Mouse (Mus musculus) liver, embryonic 11.5 days (tissue): ENCODE results near the gene Cphx2. TPM values are rescaled to one million over a fixed set of nuclear protein-coding genes. Genes with fewer than 3 reads are reported as not detected.
A peak's percentile ranks its signal among the peaks of the same experiment; 100 is the strongest.
"Not testable (repeated sequence)": the region's sequence is repeated elsewhere in the genome, so short reads cannot be mapped to it uniquely, and the experiment has no call there.

Experiments used
- ATAC-seq: fragments of 200-750 bp; cut with Nextera tagmentation; replicated peaks from 2 replicates; pipeline ENCODE4 v1.8.0; 2017; ENCODE audit warnings: moderate number of reproducible peaks, mild to moderate bottlenecking, moderate TSS enrichment, moderate library complexity; ENCODE audit not compliant: low FRiP score
- DNase-seq: peaks from one replicate; pipeline ENCODE4 v3.0.0-alpha.2; 2017; ENCODE audit warnings: low spot score
- H3K27ac ChIP-seq: fragments of 300-500 bp; sonication (generic); 2 replicates; pipeline ENCODE4 v1.5.1; 2014; ENCODE audit warnings: mild to moderate bottlenecking, low read depth, low read length, control low read depth
- H3K27me3 ChIP-seq: fragments of 300-500 bp; sonication (generic); replicated peaks from 2 replicates; pipeline ENCODE4 v1.6.1; 2014; ENCODE audit warnings: low read length, mixed read lengths; ENCODE audit not compliant: control insufficient read depth, insufficient read depth
- H3K36me3 ChIP-seq: fragments of 300-500 bp; sonication (generic); 2 replicates; pipeline ENCODE4 v1.6.1; 2014; ENCODE audit warnings: mild to moderate bottlenecking, low read length, moderate library complexity, mixed read lengths; ENCODE audit not compliant: control insufficient read depth, insufficient read depth
- H3K4me1 ChIP-seq: fragments of 300-500 bp; sonication (generic); replicated peaks from 2 replicates; pipeline ENCODE4 v1.6.1; 2014; ENCODE audit warnings: low read length, mixed read lengths; ENCODE audit not compliant: control insufficient read depth, insufficient read depth
- H3K4me2 ChIP-seq: fragments of 300-500 bp; sonication (generic); 2 replicates; pipeline ENCODE4 v1.6.1; 2014; ENCODE audit warnings: mild to moderate bottlenecking, control low read depth, moderate library complexity
- H3K4me3 ChIP-seq: fragments of 300-500 bp; sonication (generic); 2 replicates; pipeline ENCODE4 v1.5.1; 2014; ENCODE audit warnings: low read depth, low read length, control low read depth
- H3K9ac ChIP-seq: fragments of 300-500 bp; sonication (generic); 2 replicates; pipeline ENCODE4 v1.6.1; 2014; ENCODE audit warnings: low read depth, low read length, control low read depth
- H3K9me3 ChIP-seq: fragments of 300-500 bp; sonication (generic); 2 replicates; pipeline ENCODE4 v1.6.1; 2016; ENCODE audit warnings: low read length, inconsistent platforms, mixed read lengths; ENCODE audit not compliant: control insufficient read depth
- WGBS: fragments of 180-500 bp; shearing (Covaris S2); extraction: QIAGEN DNeasy Blood & Tissue Kit; methylation state at CpG from one replicate; pipeline ENCODE4 v1.1.7; 2014; 5-methylcytosine and 5-hydroxymethylcytosine counted together
- polyA plus RNA-seq: library from polyadenylated mRNA; unstranded; fragments of >200 nt; fragmentation: Nextera tagmentation; extraction: Ambion mirVana; gene quantifications from 2 replicates; pipeline ENCODE4 v1.2.1, GENCODE M21; 2014

Gene Cphx2
- polyA plus RNA-seq, 1 experiment from 2014 or later = not detected

DNA sequence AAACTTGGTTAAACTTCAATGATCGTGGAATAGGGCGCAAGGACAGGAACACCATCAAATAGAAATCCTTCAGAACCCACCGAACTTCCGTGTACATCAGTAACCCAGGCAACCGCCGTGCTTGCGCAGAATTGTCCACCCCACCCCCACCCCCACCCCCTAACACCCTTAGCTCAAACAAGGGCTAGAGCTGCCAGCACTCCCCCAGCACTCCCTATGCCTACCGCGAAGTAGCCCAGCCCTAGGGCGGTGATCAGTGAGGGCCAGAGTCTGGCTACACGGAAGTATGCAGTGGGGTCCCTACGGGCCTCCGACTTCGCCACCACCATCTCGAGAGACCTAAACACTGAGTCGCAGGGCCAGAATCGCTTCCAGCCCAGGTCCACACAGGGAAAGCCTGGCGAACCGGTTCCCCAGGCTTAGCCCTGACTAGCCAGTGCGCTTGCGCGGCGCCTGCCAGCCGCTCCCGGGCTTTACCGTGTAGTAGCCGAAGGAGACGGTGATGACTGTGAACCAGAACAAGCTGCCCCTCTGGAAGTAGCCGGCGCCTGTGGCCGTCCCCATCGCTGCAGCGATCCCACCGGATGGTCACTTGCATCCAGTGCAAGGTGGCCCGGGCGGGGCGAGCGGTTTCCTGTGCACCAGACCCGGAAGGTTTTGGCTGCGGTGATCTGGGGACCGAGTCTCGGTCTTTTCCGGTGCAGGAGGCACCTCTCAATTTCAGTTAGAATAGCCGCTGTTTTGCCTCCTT is 14.6 kb upstream of the Cphx2 start:
- H3K9ac ChIP-seq, H3K27ac ChIP-seq, H3K4me1 ChIP-seq, DNase-seq, H3K4me3 ChIP-seq, H3K36me3 ChIP-seq, H3K27me3 ChIP-seq, H3K4me2 ChIP-seq, H3K9me3 ChIP-seq: not testable (repeated sequence)
- no CpG with 5 or more reads among the region's 44 CpGs for WGBS
- ATAC-seq = peak; percentile 62

DNA sequence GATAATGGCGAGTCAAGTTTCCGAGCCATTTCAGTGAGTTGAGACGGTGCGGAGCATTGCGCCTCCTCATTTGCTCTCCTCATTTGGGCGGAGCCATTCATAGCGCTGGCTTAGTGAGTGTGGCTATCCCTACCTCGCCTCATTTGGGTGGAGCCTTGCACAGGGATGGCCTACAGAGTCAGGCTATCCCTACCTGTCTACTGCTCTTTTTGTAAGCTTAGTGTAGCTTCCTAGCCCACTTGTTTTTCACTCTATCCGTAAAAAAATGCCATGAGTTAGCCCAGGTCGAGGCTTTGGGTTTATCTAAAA is 14.0 kb upstream of the Cphx2 start, which contains the start of gene Tmem254c:
Gene Tmem254c, minus strand, starts transcription at position 31 of the 309 bp plus-strand sequence.
- not testable (repeated sequence) for H3K9ac ChIP-seq, H3K27ac ChIP-seq, H3K4me1 ChIP-seq, DNase-seq, H3K9me3 ChIP-seq, H3K4me3 ChIP-seq, H3K27me3 ChIP-seq, H3K36me3 ChIP-seq, H3K4me2 ChIP-seq
- no CpG with 5 or more reads among the region's 10 CpGs for WGBS
- ATAC-seq = peak; percentile 83

DNA sequence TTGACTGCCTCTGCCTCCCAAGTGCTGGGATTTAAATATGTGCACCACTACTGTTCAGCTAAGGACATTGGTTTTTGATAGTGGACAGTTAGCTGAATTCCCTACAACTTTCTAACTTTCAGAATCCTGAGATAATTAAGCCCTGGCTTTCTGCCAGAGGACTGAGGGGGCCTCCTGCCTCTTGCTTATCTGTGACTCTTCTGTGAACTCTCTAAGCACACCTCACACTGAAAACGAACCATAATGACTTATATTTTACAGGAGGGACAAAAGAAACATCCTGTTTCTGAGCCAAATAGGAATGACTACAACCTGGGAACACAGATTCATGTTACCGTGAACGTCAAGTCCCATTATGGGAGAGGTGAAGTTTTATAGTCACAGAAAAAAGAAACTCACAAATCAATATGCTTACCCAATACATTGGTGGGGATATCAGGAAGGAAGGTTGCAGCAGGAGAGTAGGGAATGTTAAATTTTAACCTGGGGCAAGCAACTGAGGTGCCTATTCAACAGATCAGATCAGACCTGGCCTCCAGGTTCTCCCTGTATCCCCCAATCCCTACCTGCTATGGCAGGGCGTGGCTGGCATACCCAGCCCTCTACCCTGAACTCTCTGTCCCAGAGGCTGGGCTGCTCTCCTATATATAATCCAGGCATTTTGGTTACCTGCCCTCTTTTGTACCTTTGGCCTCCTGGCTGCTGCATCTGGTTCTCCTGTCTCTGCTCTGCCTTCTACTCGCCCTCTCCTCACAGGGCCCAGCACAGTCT is 4.5 kb upstream of the Cphx2 start:
- not testable (repeated sequence) for ATAC-seq, H3K9me3 ChIP-seq, H3K27me3 ChIP-seq, H3K27ac ChIP-seq, H3K4me2 ChIP-seq, H3K9ac ChIP-seq, H3K36me3 ChIP-seq, H3K4me3 ChIP-seq, H3K4me1 ChIP-seq, DNase-seq
- WGBS = no CpG with 5 or more reads among the region's 5 CpGs

DNA sequence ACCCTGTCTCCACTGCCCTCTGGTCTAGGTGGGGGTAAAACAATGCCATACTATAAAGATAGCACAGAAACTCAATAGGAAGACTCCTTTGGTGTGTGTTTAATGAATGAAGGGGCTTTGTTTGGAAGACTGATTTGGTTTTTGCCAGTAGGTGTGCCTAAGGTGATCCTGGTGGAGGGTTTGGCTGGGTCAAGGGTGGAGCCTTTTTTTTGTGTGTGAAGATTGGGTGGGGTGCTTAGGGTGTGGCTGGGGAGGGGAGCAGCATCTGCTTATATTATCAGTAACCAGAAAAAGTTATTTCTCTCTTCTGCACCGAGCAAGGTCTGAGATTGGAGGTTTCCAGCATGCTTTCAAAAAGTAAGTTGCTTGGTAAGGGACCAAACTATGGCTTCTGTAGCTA is 681 bp downstream of the Cphx2 start, which contains the start of gene Cphx3:
Gene Cphx3, plus strand, starts transcription at position 301 of the 400 bp plus-strand sequence.
- H3K9me3 ChIP-seq, H3K9ac ChIP-seq, H3K4me2 ChIP-seq, DNase-seq, H3K27ac ChIP-seq, ATAC-seq, H3K36me3 ChIP-seq, H3K4me1 ChIP-seq, H3K4me3 ChIP-seq, H3K27me3 ChIP-seq: not testable (repeated sequence)
- WGBS = no CpG with 5 or more reads among the region's 1 CpGs

DNA sequence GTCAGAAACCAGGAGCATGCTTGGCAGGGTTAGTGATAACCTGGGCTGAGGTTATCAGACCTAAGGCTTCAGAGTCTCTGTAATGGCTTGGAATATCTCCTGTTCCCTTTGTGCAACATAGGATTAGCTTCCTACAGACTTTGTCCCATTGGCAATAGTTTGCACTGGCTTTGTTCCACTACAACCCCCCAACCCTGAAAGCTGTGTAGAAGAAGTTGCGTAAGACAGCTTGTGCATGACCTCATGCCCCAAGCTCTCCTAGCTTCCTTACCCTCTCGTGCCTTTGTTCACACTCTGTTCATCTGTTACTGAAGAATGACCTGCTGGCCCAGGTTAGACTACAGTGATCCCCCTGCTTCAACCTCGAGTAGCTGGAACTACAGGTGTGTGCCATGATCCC is 16.3 kb downstream of the Cphx2 start:
- not testable (repeated sequence) for ATAC-seq, DNase-seq, H3K27ac ChIP-seq, H3K36me3 ChIP-seq, H3K4me1 ChIP-seq, H3K9me3 ChIP-seq, H3K27me3 ChIP-seq, H3K9ac ChIP-seq, H3K4me3 ChIP-seq, H3K4me2 ChIP-seq
- no CpG with 5 or more reads among the region's 3 CpGs for WGBS

DNA sequence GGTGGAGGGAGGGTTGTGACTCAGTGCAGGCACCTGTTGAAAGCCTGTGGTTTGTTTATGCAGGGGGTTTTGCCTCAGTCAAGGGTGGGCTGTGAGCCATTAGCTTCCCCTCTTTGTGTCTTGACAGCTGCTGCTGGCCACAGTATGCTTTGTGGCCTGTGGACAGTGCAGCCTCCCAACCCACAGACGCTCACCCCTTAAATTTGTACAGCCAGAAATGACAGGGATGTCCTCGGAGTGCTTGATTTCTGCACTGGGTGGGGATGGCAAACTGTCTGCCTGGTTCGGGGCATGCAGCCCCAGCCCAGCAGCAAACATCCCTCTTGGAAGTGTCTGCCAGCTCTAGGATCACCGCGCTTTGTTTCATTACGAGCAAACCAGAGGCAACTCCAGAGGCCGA is 36.8 kb downstream of the Cphx2 start, which contains the start of gene Duxbl2:
Gene Duxbl2, plus strand, starts transcription at position 200 of the 400 bp plus-strand sequence.
- not testable (repeated sequence) for H3K9me3 ChIP-seq, H3K27me3 ChIP-seq, H3K27ac ChIP-seq, H3K9ac ChIP-seq, H3K36me3 ChIP-seq, H3K4me2 ChIP-seq, DNase-seq, H3K4me3 ChIP-seq, ATAC-seq, H3K4me1 ChIP-seq
- WGBS = no CpG with 5 or more reads among the region's 7 CpGs

DNA sequence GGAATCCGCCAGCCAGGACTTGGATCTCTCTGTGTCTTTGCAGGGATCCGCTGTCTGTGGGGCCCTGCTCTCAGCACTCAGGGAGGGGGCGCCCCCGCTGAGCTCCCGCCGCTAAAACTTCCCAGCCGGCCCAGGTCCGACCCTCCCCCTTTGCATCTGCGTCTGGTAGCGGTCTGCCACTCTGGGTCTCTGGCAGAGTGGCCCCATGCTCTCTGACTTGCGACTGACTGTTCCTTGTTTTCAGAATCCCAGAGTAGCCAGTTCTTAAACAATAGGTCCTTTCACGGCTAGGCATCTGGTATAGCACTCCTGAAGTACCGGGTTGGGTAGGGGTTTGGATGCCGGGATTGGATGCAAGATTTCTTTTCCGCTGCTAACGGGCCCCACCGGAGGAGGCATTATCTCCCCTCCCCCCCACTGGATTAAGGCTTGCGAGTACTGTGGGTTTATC is 37.3 kb downstream of the Cphx2 start:
- not testable (repeated sequence) for H3K9me3 ChIP-seq, H3K4me1 ChIP-seq, H3K4me3 ChIP-seq, ATAC-seq, DNase-seq, H3K27me3 ChIP-seq, H3K27ac ChIP-seq, H3K36me3 ChIP-seq, H3K4me2 ChIP-seq, H3K9ac ChIP-seq
- no CpG with 5 or more reads among the region's 18 CpGs for WGBS

DNA sequence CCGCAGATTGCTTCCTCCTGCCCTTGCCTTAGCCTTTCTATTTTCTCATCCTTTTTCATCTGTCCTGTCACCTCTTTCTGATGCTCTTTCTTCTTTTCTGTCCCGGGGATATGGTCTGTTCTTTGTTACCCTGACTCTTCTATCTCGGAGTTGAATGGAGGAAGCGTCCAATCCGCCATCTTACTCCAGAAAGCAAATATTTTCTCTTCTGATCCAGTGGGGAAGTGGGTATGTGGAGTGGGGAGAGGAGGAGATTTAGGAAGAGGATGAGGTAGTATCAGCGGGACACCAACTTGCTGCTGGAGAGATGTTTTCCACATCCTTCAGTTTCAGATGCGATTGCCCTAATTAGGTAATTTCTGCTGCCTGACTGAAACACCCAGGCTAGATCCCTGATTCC is 37.8 kb downstream of the Cphx2 start:
- no CpG with 5 or more reads among the region's 7 CpGs for WGBS
- not testable (repeated sequence) for H3K27me3 ChIP-seq, ATAC-seq, H3K9me3 ChIP-seq, DNase-seq, H3K4me3 ChIP-seq, H3K36me3 ChIP-seq, H3K27ac ChIP-seq, H3K4me1 ChIP-seq, H3K9ac ChIP-seq, H3K4me2 ChIP-seq
